Mouse (Mus musculus) CH12.LX (cell line): Measurements from ENCODE around the gene Cxcl12. TPM values are rescaled to one million over a fixed set of nuclear protein-coding genes. Genes with fewer than 3 reads are reported as not detected.

Experiments used
- DNase-seq: peaks from one replicate; pipeline ENCODE4 v3.0.0-alpha.2; 2013; ENCODE audit errors: extremely low read depth
- H3K27ac ChIP-seq: 2 replicates; pipeline ENCODE4 v1.5.1; 2012; ENCODE audit warnings: low read depth, mild to moderate bottlenecking, control low read depth, moderate library complexity; ENCODE audit not compliant: insufficient read depth
- H3K27me3 ChIP-seq: replicated peaks from 2 replicates; pipeline ENCODE3; 2012; ENCODE audit warnings: inconsistent platforms
- H3K36me3 ChIP-seq, 2 experiments: replicated peaks in 1 of 2; 2 replicates each; pipeline versions ENCODE3 to v1.6.1; 2012; ENCODE audit warnings: inconsistent platforms in 1 of 2, low read length in 1 of 2, mild to moderate bottlenecking in 1 of 2, mixed read lengths in 1 of 2, moderate library complexity in 1 of 2; ENCODE audit not compliant: control insufficient read depth in 1 of 2, insufficient read depth in 1 of 2
- H3K4me1 ChIP-seq, 2 experiments: 2 replicates each; pipeline ENCODE4 v1.6.1; 2012; ENCODE audit warnings: inconsistent platforms in 1 of 2, moderate library complexity in 1 of 2; ENCODE audit not compliant: insufficient read depth in 2 of 2, control insufficient read depth in 1 of 2
- H3K4me2 ChIP-seq: 2 replicates; pipeline ENCODE4 v1.6.1; 2012; ENCODE audit warnings: low read depth, mild to moderate bottlenecking, control low read depth; ENCODE audit not compliant: poor library complexity, insufficient read depth, severe bottlenecking
- H3K4me3 ChIP-seq, 3 experiments: fragments of 150-350 bp in 1 of 3; sonication (generic) in 1 of 3; replicated peaks in 1 of 3; 2 replicates each; pipeline versions ENCODE3 to v1.5.1; 2011 to 2012; ENCODE audit warnings: low read depth in 2 of 3, low read length in 2 of 3, mild to moderate bottlenecking in 2 of 3, moderate library complexity in 2 of 3, control low read depth in 1 of 3, improper control_type of control experiment in 1 of 3, inconsistent platforms in 1 of 3, mixed read lengths in 1 of 3; ENCODE audit not compliant: poor library complexity in 1 of 3
- H3K79me2 ChIP-seq: replicated peaks from 2 replicates; pipeline ENCODE4 v1.6.1; 2012; ENCODE audit warnings: mild to moderate bottlenecking, moderate library complexity; ENCODE audit not compliant: control insufficient read depth, poor library complexity, insufficient read depth, severe bottlenecking; ENCODE audit errors: extremely low read depth
- H3K9ac ChIP-seq: 2 replicates; pipeline ENCODE4 v1.6.1; 2012; ENCODE audit warnings: low read depth, mild to moderate bottlenecking, control low read depth, moderate library complexity; ENCODE audit not compliant: insufficient read depth
- H3K9me3 ChIP-seq: replicated peaks from 2 replicates; pipeline ENCODE3; 2012; ENCODE audit warnings: low read length, inconsistent platforms, mixed read lengths
- CHD1 ChIP-seq: IDR thresholded peaks from 2 replicates; pipeline ENCODE4 v1.6.1; 2012; ENCODE audit warnings: low read depth, low read length, improper control_type of control experiment, inconsistent platforms
- CHD2 ChIP-seq: IDR thresholded peaks from 2 replicates; pipeline ENCODE4 v1.6.1; 2011; ENCODE audit warnings: low read length, improper control_type of control experiment
- CTCF ChIP-seq, 2 experiments: IDR thresholded peaks in 1 of 2; conservative IDR thresholded peaks in 1 of 2; 2 replicates each; pipeline ENCODE4 v1.5.1; 2011 to 2012; ENCODE audit warnings: low read depth in 2 of 2, low read length in 2 of 2, improper control_type of control experiment in 1 of 2, inconsistent platforms in 1 of 2, mild to moderate bottlenecking in 1 of 2, moderate library complexity in 1 of 2
- E2F4 ChIP-seq: IDR thresholded peaks from 2 replicates; pipeline ENCODE4 v1.6.1; 2011; ENCODE audit warnings: low read depth, low read length, improper control_type of control experiment; ENCODE audit not compliant: insufficient replicate concordance
- ELF1 ChIP-seq: IDR thresholded peaks from 2 replicates; pipeline ENCODE4 v1.6.1; 2014; ENCODE audit warnings: low read depth, mild to moderate bottlenecking, inconsistent platforms, low read length, improper control_type of control experiment
- EP300 ChIP-seq: IDR thresholded peaks from 2 replicates; pipeline ENCODE4 v1.6.1; 2011; ENCODE audit warnings: low read length, improper control_type of control experiment
- ETS1 ChIP-seq: conservative IDR thresholded peaks from 2 replicates; pipeline ENCODE4 v1.6.1; 2012; ENCODE audit warnings: low read depth, mild to moderate bottlenecking, inconsistent platforms, low read length, improper control_type of control experiment, moderate library complexity
- GABPA ChIP-seq: IDR thresholded peaks from 2 replicates; pipeline ENCODE4 v1.6.1; 2012; ENCODE audit warnings: low read depth, low read length, improper control_type of control experiment, inconsistent platforms; ENCODE audit not compliant: insufficient replicate concordance
- HCFC1 ChIP-seq: IDR thresholded peaks from 2 replicates; pipeline ENCODE4 v1.6.1; 2012; ENCODE audit warnings: low read depth, mild to moderate bottlenecking, inconsistent platforms, low read length, improper control_type of control experiment
- JUN ChIP-seq: IDR thresholded peaks from 2 replicates; pipeline ENCODE4 v1.6.1; 2011; ENCODE audit warnings: low read depth, mild to moderate bottlenecking, low read length, improper control_type of control experiment, moderate library complexity; ENCODE audit not compliant: insufficient read depth
- MAFK ChIP-seq: IDR thresholded peaks from 2 replicates; pipeline ENCODE4 v1.6.1; 2011; ENCODE audit warnings: low read length, improper control_type of control experiment; ENCODE audit not compliant: insufficient replicate concordance
- MAZ ChIP-seq: IDR thresholded peaks from 2 replicates; pipeline ENCODE4 v1.6.1; 2012; ENCODE audit warnings: low read depth, mild to moderate bottlenecking, inconsistent platforms, low read length, improper control_type of control experiment, moderate library complexity
- MXI1 ChIP-seq: IDR thresholded peaks from 2 replicates; pipeline ENCODE4 v1.6.1; 2011; ENCODE audit warnings: mild to moderate bottlenecking, low read depth, low read length, improper control_type of control experiment
- MYC ChIP-seq: IDR thresholded peaks from 2 replicates; pipeline ENCODE4 v1.6.1; 2011; ENCODE audit warnings: low read depth, mild to moderate bottlenecking, improper control_type of control experiment, low read length
- NRF1 ChIP-seq: IDR thresholded peaks from 2 replicates; pipeline ENCODE4 v1.6.1; 2014; ENCODE audit warnings: low read depth, mild to moderate bottlenecking, inconsistent platforms, low read length, improper control_type of control experiment, moderate library complexity
- POLR2A ChIP-seq: IDR thresholded peaks from 2 replicates; pipeline ENCODE4 v1.6.1; 2011; ENCODE audit warnings: low read depth, mild to moderate bottlenecking, improper control_type of control experiment, low read length
- RAD21 ChIP-seq: IDR thresholded peaks from 2 replicates; pipeline ENCODE4 v1.6.1; 2011; ENCODE audit warnings: low read depth, mild to moderate bottlenecking, low read length, improper control_type of control experiment, moderate library complexity
- SIN3A ChIP-seq: IDR thresholded peaks from 2 replicates; pipeline ENCODE4 v1.6.1; 2012; ENCODE audit warnings: low read length, improper control_type of control experiment, inconsistent platforms
- SMC3 ChIP-seq: IDR thresholded peaks from 2 replicates; pipeline ENCODE4 v1.6.1; 2011; ENCODE audit warnings: low read depth, low read length, improper control_type of control experiment
- USF1 ChIP-seq: IDR thresholded peaks from 2 replicates; pipeline ENCODE4 v1.6.1; 2014; ENCODE audit warnings: low read depth, mild to moderate bottlenecking, inconsistent platforms, low read length, improper control_type of control experiment
- USF2 ChIP-seq: conservative IDR thresholded peaks from 2 replicates; pipeline ENCODE4 v1.6.1; 2011; ENCODE audit warnings: low read depth, low read length, improper control_type of control experiment
- ZKSCAN1 ChIP-seq: IDR thresholded peaks from 2 replicates; pipeline ENCODE4 v1.6.1; 2012; ENCODE audit warnings: low read depth, inconsistent platforms, low read length, improper control_type of control experiment, borderline replicate concordance
- ZMIZ1 ChIP-seq: IDR thresholded peaks from 2 replicates; pipeline ENCODE4 v1.6.1; 2012; ENCODE audit warnings: low read depth, mild to moderate bottlenecking, inconsistent platforms, low read length, improper control_type of control experiment
- dilution Hi-C: fragments of 300-500 bp; cut with MboI; formaldehyde crosslinking; loops from 2 replicates; pipeline ENCODE4 v1.14.3; 2020; ENCODE audit warnings: low sequenced_read_pairs; ENCODE audit not compliant: extremely low pct_unique_long_range_greater_than_20kb, extremely low pct_ligation_motif_present
- in situ Hi-C: fragments of 300-500 bp; cut with MboI; formaldehyde crosslinking; loops from 3 replicates; pipeline ENCODE4 v1.14.3; 2019; ENCODE audit warnings: low sequenced_read_pairs, low pct_ligation_motif_present, low pct_unique_long_range_greater_than_20kb, mixed read lengths
- polyA plus RNA-seq: library from polyadenylated mRNA; unstranded; fragments of >175 nt; gene quantifications from 2 replicates; pipeline ENCODE4 v1.2.1, GENCODE M21; 2012; ENCODE audit warnings: low read depth; ENCODE audit not compliant: insufficient read length
- total RNA-seq, 2 experiments: library from RNA; depleted of rRNA; stranded (reverse); fragments of 300-350 nt in 1 of 2; fragments of >200 nt in 1 of 2; gene quantifications; 2 replicates each; pipeline ENCODE4 v1.2.3; 2012 to 2014

Cxcl12 gene
- total and polyA plus RNA-seq, 3 experiments: not detected

DNA sequence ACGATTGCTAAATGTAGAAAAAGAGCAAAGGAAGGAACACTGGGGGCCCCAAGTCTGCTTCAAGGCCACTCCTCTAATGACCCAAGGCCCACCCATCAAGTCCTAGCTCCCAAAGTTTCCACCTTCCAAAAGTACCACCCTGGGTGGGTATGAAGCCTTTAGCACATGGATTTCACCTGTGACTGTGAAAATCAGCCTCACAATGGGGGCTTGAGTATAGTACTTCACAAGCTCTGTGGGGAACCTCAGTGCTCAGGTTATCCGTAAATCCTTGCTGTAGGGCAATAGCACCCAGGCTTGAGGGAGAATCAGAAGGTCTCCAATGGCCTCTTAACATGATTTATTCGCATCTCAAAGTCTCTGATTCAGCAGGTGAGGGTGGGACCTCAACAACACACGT, 30.5 kb downstream of the Cxcl12 start:
- no peaks in the 10 kb centered on the region for H3K9me3 ChIP-seq
- in situ Hi-C loops: no loop called here
- no peak for TF ChIP-seq HCFC1
- TF ChIP-seq POLR2A: no peak
- dilution Hi-C loops: no loop called here
- H3K36me3 ChIP-seq: no peaks in the 10 kb centered on the region
- H3K79me2 ChIP-seq: no peaks in the 10 kb centered on the region
- no peak overlapping the region for H3K4me3 ChIP-seq
- no peak overlapping the region for H3K4me2 ChIP-seq
- H3K27ac ChIP-seq: no peak overlapping the region
- H3K4me1 ChIP-seq: peaks cover 0 to 21% of the 10 kb centered on the region in 2 experiments; a peak in 2 of 4 replicates
- no peaks in the 10 kb centered on the region for H3K27me3 ChIP-seq
- DNase-seq: no peak
- H3K9ac ChIP-seq: no peak overlapping the region

DNA sequence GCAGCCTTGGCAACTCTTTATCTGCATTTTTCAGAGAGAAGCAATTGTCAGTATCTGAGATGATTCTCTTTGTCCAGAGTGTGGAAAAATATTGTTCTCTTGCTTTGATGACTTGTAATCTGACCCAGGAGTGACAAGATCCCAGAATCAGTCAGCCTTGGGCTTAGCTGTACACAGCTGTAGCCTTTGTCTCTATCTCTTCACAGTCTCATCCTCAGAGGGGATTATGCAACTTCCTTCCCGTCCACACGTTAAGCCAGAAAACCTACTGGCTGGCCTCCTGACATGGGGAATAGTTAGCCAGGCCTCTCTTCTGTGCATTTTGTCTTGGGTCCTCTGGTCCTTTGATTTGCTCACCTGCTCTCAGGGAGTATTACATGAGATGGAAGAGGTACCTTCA, 31.4 kb downstream of the Cxcl12 start:
- no peak for DNase-seq

DNA sequence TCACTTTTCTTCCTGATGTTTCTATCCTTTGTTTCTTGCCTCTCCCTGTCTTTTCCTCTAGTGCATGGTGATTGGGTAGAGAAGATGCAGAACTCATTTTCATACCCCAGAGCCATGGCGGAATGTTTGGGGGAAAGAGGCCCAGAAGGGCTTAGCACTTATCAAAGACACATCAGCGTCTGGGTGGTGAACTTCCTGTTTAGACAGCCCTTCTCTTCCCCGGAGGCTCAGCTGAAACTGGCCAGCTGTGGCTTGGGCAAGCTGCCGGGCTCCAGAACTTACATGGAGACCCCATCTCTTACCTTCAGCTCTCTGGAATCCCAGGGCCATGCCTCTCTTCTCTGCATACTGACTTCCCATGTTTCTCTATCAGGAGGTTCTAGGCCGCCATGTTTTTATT, 32.6 kb downstream of the Cxcl12 start:
- no peak overlapping the region for H3K4me3 ChIP-seq
- peaks cover 0 to 29% of the 10 kb centered on the region in 2 experiments; a peak in 2 of 4 replicates for H3K4me1 ChIP-seq
- H3K9me3 ChIP-seq: no peaks in the 10 kb centered on the region
- no peaks in the 10 kb centered on the region for H3K27me3 ChIP-seq
- dilution Hi-C loops: no loop called here
- in situ Hi-C loops: no loop called here
- no peak for DNase-seq
- H3K36me3 ChIP-seq: no peaks in the 10 kb centered on the region
- no peaks in the 10 kb centered on the region for H3K79me2 ChIP-seq
- H3K4me2 ChIP-seq: 0 out of 2 replicates have a peak overlapping the region, but pooled peaks have one; percentile 42
- H3K9ac ChIP-seq: no peak overlapping the region
- no peak overlapping the region for H3K27ac ChIP-seq
- no peak for TF ChIP-seq ETS1
- no peak for TF ChIP-seq GABPA
- no peak for TF ChIP-seq ZMIZ1
- no peak for TF ChIP-seq JUN
- no peak for TF ChIP-seq EP300
- no peak for TF ChIP-seq CHD1
- no peak for TF ChIP-seq SIN3A
- TF ChIP-seq MAFK: no peak
- no peak for TF ChIP-seq SMC3
- TF ChIP-seq MXI1: no peak
- no peak for TF ChIP-seq CHD2
- no peak for TF ChIP-seq USF2
- no peak for TF ChIP-seq CTCF (conservative IDR thresholded peaks at IDR 0.05 in 1 of 2, IDR thresholded peaks at IDR 0.05 in 1 of 2; ENCODE audit: low read depth in 2 of 2, low read length in 2 of 2)

More for the DNA sequence above, 31.4 kb downstream of the Cxcl12 start:
- Histone ChIP-seq H3K27ac (no peak overlapping the region), H3K9ac (no peak overlapping the region), H3K79me2 (no peaks in the 10 kb centered on the region), H3K9me3 (no peaks in the 10 kb centered on the region), H3K4me2 (no peak overlapping the region), H3K36me3 (no peaks in the 10 kb centered on the region), H3K27me3 (no peaks in the 10 kb centered on the region), H3K4me3 (no peak overlapping the region), H3K4me1 (peaks cover 0 to 29% of the 10 kb centered on the region in 2 experiments; a peak in 2 of 4 replicates)
- dilution Hi-C loops (no loop called here), in situ Hi-C loops (no loop called here)
- no peak for TF ChIP-seq NRF1
- no peak for TF ChIP-seq POLR2A
- no peak for TF ChIP-seq E2F4
- no peak for TF ChIP-seq CHD2
- TF ChIP-seq ZKSCAN1: no peak
- no peak for TF ChIP-seq MYC
- no peak for TF ChIP-seq MAZ
- TF ChIP-seq CHD1: no peak
- no peak for TF ChIP-seq ELF1
- no peak for TF ChIP-seq USF1
- no peak for TF ChIP-seq MAFK
- TF ChIP-seq RAD21: no peak
